Mouse (Mus musculus): ENCODE results near the gene Glb1l. TPM values are rescaled to one million over a fixed set of nuclear protein-coding genes. Genes with fewer than 3 reads are reported as not detected.

Gene Glb1l
- polyA plus RNA-seq, 1 experiment: 2.0 TPM

- Histone ChIP-seq H3ac (ENCODE audit: control insufficient read depth, insufficient read length) (peak overlapping the region; percentile 45), H3K79me2 (ENCODE audit: control insufficient read depth, insufficient read depth) (no peaks in the 10 kb centered on the region), H3K4me3 (peak overlapping the region; percentile 42), H3K4me2 (ENCODE audit: low read depth) (peak overlapping the region; percentile 80), H3K36me3 (ENCODE audit: control insufficient read depth, insufficient read depth) (peaks cover 4% of the 10 kb centered on the region), H3K27me3 (ENCODE audit: control insufficient read depth, insufficient read depth, insufficient read length) (no peaks in the 10 kb centered on the region)
- TF ChIP-seq TCF3 (IDR thresholded peaks at IDR 0.05; ENCODE audit: insufficient read length, low read depth) (no peak), POLR2A (IDR thresholded peaks at IDR 0.05; ENCODE audit: insufficient read length, low read depth) (no peak), E2F4 (IDR thresholded peaks at IDR 0.05; ENCODE audit: insufficient read depth) (no peak), TCF12 (IDR thresholded peaks at IDR 0.05; ENCODE audit: insufficient read depth, poor library complexity, severe bottlenecking) (no peak), CEBPB (IDR thresholded peaks at IDR 0.05; ENCODE audit: insufficient read depth, poor library complexity, severe bottlenecking) (no peak), USF1 (IDR thresholded peaks at IDR 0.05; ENCODE audit: low read depth) (no peak), SRF (IDR thresholded peaks at IDR 0.05; ENCODE audit: control insufficient read depth, insufficient read length, low read depth) (no peak), MYOD1 (IDR thresholded peaks at IDR 0.05; ENCODE audit: control insufficient read depth in 1 of 3, insufficient read length in 2 of 3, low read depth in 2 of 3) (no peak), MYOG (IDR thresholded peaks at IDR 0.05; ENCODE audit: control insufficient read depth in 1 of 3, insufficient read depth in 1 of 3, insufficient read length in 2 of 3, low read depth in 2 of 3) (no peak), MAX (IDR thresholded peaks at IDR 0.05; ENCODE audit: low read depth) (no peak), REST (IDR thresholded peaks at IDR 0.05; ENCODE audit: insufficient read depth, insufficient read length) (no peak), POLR2AphosphoS2 (IDR thresholded peaks at IDR 0.05; ENCODE audit: insufficient read length, low read depth) (no peak)
Observed at GRCm38 (mm10) chr1:75180741-75181140, 29.9 kb downstream of the Glb1l start.

- peak within 1 kb of the TSS; percentile 80 for H3K4me2 ChIP-seq (ENCODE audit: low read depth)
- peaks cover 4% of the 10 kb centered on the region for H3K36me3 ChIP-seq (ENCODE audit: control insufficient read depth, insufficient read depth)
- H3K79me2 ChIP-seq (ENCODE audit: control insufficient read depth, insufficient read depth): no peaks in the 10 kb centered on the region
- H3K4me3 ChIP-seq: peak within 1 kb of the TSS; percentile 42
- no peaks in the 10 kb centered on the region for H3K27me3 ChIP-seq (ENCODE audit: control insufficient read depth, insufficient read depth, insufficient read length)
- TF ChIP-seq TCF3 (IDR thresholded peaks at IDR 0.05; ENCODE audit: insufficient read length, low read depth) (no peak), SRF (IDR thresholded peaks at IDR 0.05; ENCODE audit: control insufficient read depth, insufficient read length, low read depth) (no peak), POLR2A (IDR thresholded peaks at IDR 0.05; ENCODE audit: insufficient read length, low read depth) (peak; percentile 99), USF1 (IDR thresholded peaks at IDR 0.05; ENCODE audit: low read depth) (peak; percentile 93), MAX (IDR thresholded peaks at IDR 0.05; ENCODE audit: low read depth) (no peak), MYOD1 (IDR thresholded peaks at IDR 0.05; ENCODE audit: control insufficient read depth in 1 of 3, insufficient read length in 2 of 3, low read depth in 2 of 3) (peak in 2 of 3 experiments; percentile 36 to 60), MYOG (IDR thresholded peaks at IDR 0.05; ENCODE audit: control insufficient read depth in 1 of 3, insufficient read depth in 1 of 3, insufficient read length in 2 of 3, low read depth in 2 of 3) (peak in 2 of 3 experiments; percentile 36 to 52), TCF12 (IDR thresholded peaks at IDR 0.05; ENCODE audit: insufficient read depth, poor library complexity, severe bottlenecking) (no peak), CEBPB (IDR thresholded peaks at IDR 0.05; ENCODE audit: insufficient read depth, poor library complexity, severe bottlenecking) (no peak), E2F4 (IDR thresholded peaks at IDR 0.05; ENCODE audit: insufficient read depth) (peak; percentile 90), REST (IDR thresholded peaks at IDR 0.05; ENCODE audit: insufficient read depth, insufficient read length) (peak; percentile 51), POLR2AphosphoS2 (IDR thresholded peaks at IDR 0.05; ENCODE audit: insufficient read length, low read depth) (peak; percentile 97)
- peak within 1 kb of the TSS; percentile 45 for H3ac ChIP-seq (ENCODE audit: control insufficient read depth, insufficient read length)
Observed at GRCm38 (mm10) chr1:75180105-75180590, 30.5 kb downstream of the Glb1l start, which contains the start of gene Abcb6. Gene Abcb6, minus strand, starts transcription at chr1:75180392.

- peaks cover 4% of the 10 kb centered on the region for H3K36me3 ChIP-seq (ENCODE audit: control insufficient read depth, insufficient read depth)
- peak overlapping the region; percentile 42 for H3K4me3 ChIP-seq
- H3K27me3 ChIP-seq (ENCODE audit: control insufficient read depth, insufficient read depth, insufficient read length): no peaks in the 10 kb centered on the region
- no peaks in the 10 kb centered on the region for H3K79me2 ChIP-seq (ENCODE audit: control insufficient read depth, insufficient read depth)
- peak overlapping the region; percentile 45 for H3ac ChIP-seq (ENCODE audit: control insufficient read depth, insufficient read length)
- peak; percentile 42 for TF ChIP-seq TCF3 (IDR thresholded peaks at IDR 0.05; ENCODE audit: insufficient read length, low read depth)
- no peak for TF ChIP-seq CEBPB (IDR thresholded peaks at IDR 0.05; ENCODE audit: insufficient read depth, poor library complexity, severe bottlenecking)
- TF ChIP-seq MYOD1 (IDR thresholded peaks at IDR 0.05; ENCODE audit: control insufficient read depth in 1 of 3, insufficient read length in 2 of 3, low read depth in 2 of 3): peak in 2 of 3 experiments; percentile 78 to 82
- TF ChIP-seq MYOG (IDR thresholded peaks at IDR 0.05; ENCODE audit: control insufficient read depth in 1 of 3, insufficient read depth in 1 of 3, insufficient read length in 2 of 3, low read depth in 2 of 3): peak in 2 of 3 experiments; percentile 88 to 90
- TF ChIP-seq REST (IDR thresholded peaks at IDR 0.05; ENCODE audit: insufficient read depth, insufficient read length): peak; percentile 63
- no peak for TF ChIP-seq USF1 (IDR thresholded peaks at IDR 0.05; ENCODE audit: low read depth)
- peak overlapping the region; percentile 80 for H3K4me2 ChIP-seq (ENCODE audit: low read depth)
Observed at GRCm38 (mm10) chr1:75179334-75180104, 31.1 kb downstream of the Glb1l start.

GRCm38 (mm10) chr1:75168472-75169464 is 41.8 kb downstream of the Glb1l start, which contains the start of gene Zfand2b:
Gene Zfand2b, plus strand, starts transcription at chr1:75168646.
- peak within 1 kb of the TSS; percentile 37 for H3K4me3 ChIP-seq
- no peaks in the 10 kb centered on the region for H3K27me3 ChIP-seq (ENCODE audit: control insufficient read depth, insufficient read depth, insufficient read length)
- H3K36me3 ChIP-seq (ENCODE audit: control insufficient read depth, insufficient read depth): peaks cover 12% of the 10 kb centered on the region
- H3K79me2 ChIP-seq (ENCODE audit: control insufficient read depth, insufficient read depth): no peaks in the 10 kb centered on the region
- TF ChIP-seq TCF12 (IDR thresholded peaks at IDR 0.05; ENCODE audit: insufficient read depth, poor library complexity, severe bottlenecking) (no peak), POLR2A (IDR thresholded peaks at IDR 0.05; ENCODE audit: insufficient read length, low read depth) (peak; percentile 71), CEBPB (IDR thresholded peaks at IDR 0.05; ENCODE audit: insufficient read depth, poor library complexity, severe bottlenecking) (no peak), MYOG (IDR thresholded peaks at IDR 0.05; ENCODE audit: control insufficient read depth in 1 of 3, insufficient read depth in 1 of 3, insufficient read length in 2 of 3, low read depth in 2 of 3) (no peak), MYOD1 (IDR thresholded peaks at IDR 0.05; ENCODE audit: control insufficient read depth in 1 of 3, insufficient read length in 2 of 3, low read depth in 2 of 3) (no peak), MAX (IDR thresholded peaks at IDR 0.05; ENCODE audit: low read depth) (no peak), POLR2AphosphoS2 (IDR thresholded peaks at IDR 0.05; ENCODE audit: insufficient read length, low read depth) (peak; percentile 70), USF1 (IDR thresholded peaks at IDR 0.05; ENCODE audit: low read depth) (no peak), E2F4 (IDR thresholded peaks at IDR 0.05; ENCODE audit: insufficient read depth) (no peak), SRF (IDR thresholded peaks at IDR 0.05; ENCODE audit: control insufficient read depth, insufficient read length, low read depth) (no peak), REST (IDR thresholded peaks at IDR 0.05; ENCODE audit: insufficient read depth, insufficient read length) (no peak), TCF3 (IDR thresholded peaks at IDR 0.05; ENCODE audit: insufficient read length, low read depth) (no peak)
- H3K4me2 ChIP-seq (ENCODE audit: low read depth): peak within 1 kb of the TSS; percentile 94
- H3ac ChIP-seq (ENCODE audit: control insufficient read depth, insufficient read length): peak within 1 kb of the TSS; percentile 26
